Mouse (Mus musculus) retina, adult 2 months (tissue): ENCODE results near the gene Slc25a12.

Experiments used
- DNase-seq: peaks from one replicate; pipeline ENCODE4 v3.0.0-alpha.2; 2012; ENCODE audit warnings: low read depth, low spot score

Gene Slc25a12

DNA sequence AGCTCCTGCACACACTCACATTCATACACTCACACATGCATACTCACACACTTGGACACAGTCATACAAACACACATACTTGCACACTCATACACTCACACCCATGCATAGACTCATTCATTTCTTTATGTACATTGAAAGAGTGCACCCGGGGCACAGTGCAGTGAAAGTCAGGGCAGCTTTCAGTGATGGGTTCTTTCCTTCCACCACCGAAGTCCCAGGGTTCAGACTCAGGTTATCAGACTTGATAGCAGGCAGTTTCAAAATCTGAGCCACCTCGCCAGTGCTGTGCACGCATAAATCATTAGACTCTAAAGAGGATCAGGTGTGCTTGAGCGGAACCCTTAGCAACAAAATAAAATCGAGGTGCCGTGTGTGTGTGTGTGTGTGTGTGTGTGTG lies 17.4 kb downstream of the Slc25a12 start:
- DNase-seq: no peak

DNA sequence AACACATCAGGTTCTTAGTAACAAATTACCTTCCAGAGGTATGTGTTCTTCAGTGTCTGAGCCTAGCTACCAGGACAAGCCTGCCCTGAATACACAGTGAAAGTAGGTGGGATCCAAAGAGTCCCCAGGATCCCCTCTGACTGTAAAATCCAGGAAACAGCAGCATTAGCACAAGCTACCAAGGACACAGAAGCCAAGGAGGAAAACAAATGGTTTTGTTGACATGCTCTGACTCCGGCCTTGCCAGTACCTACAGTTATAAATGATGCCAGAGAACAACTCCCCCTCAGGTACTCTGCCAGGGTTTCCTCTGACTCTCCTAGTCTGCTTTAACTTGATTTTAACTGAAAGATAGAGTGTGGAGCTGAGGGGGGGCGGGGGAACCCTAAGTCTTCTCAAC lies 18.0 kb downstream of the Slc25a12 start:
- DNase-seq: no peak

DNA sequence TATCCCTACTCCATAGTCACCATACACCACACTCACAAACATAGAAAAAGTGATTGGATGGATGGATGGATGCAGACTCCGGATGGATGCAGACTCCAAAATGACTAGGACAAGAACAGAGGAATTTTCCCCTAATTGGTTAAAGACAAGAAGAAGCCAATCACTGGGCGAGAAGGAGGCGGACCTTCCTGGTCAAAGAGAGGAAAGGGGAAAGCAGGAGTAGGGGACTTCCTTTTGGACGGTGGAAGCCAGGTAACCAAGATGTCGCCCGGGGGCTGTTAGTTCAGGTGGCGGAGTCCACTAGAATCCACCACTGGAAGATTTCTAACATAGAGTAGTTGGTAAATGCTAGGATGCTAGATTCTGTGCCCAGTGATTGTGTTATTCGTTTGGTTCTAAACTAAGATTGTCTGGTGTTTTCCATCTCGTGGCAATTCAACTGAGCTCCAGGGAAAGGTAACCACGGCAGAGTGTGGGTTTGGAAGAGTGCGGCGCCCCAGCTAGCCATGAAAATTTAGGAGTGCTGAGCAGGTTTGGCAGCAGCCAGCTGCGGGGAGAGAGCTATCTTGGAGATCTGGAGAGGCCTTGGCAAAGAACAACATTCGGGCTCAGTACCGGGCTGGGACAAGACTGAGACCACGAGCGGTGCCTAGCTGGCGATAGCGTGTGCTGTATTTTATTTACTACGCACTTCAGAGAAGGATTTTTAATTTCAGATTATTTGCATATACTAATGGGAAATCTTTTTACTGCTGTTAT lies 19.6 kb downstream of the Slc25a12 start:
- no peak for DNase-seq

DNA sequence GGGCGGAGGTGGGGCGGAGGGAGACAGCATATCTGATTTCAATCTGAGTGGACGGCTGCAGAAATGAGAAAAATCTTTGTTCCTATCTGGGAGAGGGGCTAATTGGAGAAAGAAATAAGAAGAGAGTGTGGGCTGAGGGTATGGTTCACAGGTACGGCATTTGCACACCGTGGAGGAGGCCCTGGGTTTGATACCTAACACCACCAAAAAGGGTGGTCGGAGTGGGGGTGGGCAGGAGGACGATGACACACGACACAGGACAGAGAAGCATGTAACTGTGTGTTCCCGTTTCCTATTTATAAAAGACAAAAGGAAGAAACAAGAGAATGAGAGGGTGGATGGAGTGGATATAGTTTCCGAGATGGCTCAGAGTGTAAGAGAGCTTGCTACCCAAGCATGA lies 20.4 kb downstream of the Slc25a12 start:
- DNase-seq: no peak

DNA sequence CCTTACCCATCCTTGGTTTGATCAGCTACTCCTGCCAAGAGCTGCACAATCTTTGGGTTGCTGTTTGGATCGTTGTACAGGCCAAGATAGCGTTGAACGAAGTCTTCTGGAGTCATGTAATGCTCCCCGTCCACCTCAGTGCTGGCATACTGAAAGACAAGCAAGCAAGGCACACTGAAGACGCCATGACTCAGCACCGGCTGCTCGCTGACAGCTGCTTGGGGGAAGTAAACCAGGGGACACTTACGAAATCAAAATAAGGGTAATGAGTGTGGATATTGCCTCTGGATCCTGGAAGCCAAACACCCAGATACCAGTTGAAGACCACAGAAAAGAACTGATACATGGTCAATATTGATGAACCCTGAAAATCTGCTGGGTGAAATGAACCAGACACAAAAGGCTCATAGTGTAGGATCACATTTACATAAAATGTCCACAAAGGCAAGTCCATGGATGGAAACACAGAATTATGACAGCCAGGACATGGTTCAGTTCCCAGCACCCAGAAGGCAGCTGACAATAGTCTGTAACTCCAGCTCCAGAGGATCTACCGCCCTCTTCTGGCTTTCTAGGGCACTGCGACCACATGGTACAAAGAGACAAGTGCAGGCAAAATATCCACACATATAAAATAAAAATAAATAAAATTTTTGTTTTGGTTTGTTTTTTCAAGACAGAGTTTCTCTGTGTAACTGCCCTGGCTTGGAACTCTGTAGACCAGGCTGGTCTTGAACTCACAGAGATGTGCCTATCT lies 23.5 kb downstream of the Slc25a12 start:
- DNase-seq: no peak

DNA sequence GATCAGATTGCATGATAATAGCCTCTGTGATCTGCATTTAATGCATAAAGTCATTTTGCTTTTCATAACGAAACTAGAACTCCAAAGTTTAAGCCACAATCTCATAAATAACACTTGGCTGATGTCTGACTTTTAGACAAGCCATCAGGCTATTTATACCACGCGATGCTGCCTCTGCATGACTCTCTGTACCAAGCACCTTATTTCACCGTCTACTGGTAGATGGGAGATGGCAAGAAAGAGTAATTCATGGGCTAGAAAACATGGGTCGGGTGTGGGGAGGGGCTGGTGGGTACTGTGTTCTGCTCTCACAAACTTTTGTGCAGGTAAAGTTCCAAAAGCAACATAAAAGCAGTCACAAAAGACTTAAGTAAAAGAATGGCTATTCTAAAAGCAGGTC lies 27.4 kb downstream of the Slc25a12 start:
- DNase-seq: no peak

DNA sequence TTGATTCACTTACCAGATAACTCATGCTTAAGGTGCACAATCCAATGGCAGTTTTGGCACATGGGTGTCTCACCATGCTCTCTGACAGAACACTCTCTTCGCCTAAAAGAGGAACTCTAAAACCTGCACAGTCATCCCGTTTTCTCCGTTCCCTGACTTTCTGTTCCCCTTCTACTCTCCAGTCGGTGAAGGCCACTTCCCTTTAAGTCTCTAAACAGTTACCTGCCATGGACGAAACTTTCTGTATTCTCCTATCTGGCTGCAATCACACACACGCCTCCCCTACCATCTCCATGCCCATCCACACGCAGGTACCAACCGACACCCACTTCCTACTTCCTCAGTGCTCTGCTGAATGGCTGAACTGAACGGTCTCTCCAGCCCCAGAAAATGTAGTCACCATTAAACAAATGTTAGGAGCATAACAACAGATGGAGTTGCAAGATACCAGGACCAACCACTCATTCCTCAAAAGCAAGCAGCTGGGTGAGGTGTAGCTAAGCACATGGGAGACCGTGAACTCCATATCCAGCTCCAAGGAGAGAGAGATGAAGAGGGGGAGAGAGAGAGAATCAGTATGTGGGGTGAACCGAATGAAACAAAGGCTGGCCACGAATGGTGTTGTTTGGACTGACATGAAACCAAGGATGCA lies 29.3 kb downstream of the Slc25a12 start:
- DNase-seq: no peak

DNA sequence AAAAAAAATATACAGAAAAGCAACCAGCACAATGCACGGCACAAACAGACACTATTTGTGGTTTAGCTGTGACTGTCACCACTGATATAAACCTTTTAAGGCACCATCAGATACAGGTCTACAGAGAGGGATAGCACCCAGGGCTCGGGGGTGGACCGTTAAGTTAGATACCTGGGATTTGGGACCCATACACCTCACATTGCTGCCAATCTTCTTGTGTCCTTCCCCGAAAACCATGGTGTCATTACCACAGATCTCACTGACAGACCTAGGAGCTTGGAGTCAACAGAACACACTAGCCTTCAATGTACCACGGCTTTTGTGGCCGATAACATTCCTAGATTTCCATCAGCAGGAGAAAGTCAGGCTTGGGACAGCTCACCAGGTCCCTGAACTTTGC lies 30.9 kb downstream of the Slc25a12 start:
- no peak for DNase-seq

DNA sequence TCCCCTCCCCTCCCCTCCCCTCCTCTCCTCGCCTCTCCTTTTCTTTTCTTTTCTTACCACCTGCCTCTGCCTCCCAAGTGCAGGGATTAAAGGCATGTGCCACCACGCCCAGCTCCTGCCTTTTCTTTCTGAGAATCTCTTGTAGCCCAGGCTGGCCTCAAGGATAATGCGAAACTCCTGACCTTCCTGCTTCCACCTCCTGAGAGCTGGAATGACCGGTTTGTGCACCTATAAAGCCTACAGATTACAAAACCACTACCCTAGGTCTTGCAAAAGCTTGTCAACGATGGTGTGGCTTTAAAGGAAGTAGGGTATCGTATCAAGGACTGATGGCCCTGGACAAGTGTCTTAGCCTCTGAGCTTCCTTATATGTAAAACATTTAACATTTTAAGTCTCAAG lies 31.3 kb downstream of the Slc25a12 start:
- DNase-seq: no peak

DNA sequence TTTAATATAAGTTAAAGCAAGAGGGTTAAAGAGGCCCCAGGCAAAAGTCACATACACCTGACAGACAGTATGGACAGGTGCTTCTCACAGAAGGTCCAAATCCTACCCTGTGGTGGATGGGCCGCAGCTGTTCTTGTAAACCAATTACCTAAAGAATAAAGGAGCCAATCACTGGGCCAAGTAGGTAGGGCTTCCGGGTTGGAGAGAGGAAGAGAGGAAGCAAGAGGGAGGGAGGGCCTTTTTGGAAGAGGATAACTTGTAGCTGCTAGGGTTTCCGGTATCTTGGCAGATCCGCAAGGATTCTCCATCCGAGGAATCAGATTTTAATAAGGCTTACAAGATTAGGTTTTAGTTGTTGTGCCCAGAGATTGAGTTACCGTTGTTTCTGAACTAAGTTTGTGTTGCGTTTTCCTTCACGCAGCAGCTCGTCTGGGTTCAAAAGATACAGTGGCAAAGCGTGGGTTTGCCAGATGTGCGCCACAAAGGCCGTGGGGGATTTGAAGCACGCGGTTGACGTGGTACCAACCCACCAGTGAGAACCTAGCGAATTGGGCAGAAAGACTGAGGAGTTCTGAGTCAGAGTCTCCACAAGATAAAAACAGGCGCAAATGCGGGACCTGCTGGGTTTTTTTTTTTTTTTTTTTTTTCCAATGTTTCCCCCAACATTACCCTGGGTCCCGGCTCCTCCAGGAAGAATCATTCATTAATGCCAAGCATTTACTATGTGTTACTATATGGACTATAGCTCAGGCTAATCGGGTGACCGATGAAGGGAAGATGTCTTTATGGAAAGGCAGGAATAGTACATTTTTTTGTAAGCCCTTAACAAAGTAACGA lies 33.3 kb downstream of the Slc25a12 start:
- DNase-seq: no peak

DNA sequence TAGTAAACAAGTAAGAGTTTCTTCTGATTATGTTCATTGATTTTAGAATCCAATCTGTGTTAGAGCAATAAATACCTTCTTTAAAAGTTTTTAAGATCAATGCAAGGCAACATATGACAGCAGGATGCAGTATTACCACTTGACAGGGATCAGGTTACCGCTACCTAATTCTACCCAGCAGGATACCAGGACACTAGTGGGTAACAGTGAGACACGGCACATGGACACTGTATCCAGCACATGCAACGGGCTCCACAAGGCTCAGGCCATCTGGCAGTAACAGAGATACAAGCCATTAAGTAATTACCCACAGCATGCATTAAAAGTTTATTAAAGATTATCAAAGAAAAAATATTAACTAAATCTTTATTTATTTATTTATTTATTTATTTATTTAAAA lies 37.8 kb downstream of the Slc25a12 start:
- DNase-seq: no peak

DNA sequence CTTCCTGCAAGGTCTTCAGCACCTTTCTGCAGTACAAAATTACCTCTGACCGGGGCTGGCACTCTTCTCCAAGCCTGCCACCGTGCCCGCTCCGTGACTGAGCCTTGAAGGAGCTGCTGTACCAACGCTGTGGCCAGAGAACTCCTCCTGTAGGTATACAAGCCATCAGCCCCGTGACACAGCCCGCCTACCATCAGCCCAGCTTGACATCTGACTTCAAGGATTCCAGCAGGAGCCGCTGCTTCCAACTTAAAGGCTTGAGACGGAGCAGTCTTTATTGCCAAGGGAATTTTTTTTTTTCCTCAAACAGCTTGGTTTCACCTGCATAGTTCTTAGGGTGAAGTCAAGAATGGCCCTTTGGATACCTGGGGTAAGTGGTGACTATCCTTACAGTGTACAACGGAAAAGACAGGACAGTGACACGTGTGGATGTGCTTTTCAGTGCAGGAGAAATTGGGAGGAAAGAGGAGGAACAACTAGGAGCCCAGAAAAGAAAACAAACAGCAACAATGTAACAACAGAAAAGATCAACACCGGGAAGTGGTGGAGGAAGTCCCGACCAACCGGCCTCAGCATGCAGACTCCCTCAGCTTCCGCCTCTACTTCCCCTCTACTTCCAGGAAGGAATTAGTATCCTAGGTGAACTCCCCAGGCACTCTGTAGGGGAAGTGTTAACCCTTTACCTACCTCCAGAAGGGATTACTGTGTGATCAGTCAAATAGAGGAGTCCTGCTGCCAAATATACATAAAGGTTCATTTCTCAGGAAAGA lies 39.0 kb downstream of the Slc25a12 start:
- no peak for DNase-seq

DNA sequence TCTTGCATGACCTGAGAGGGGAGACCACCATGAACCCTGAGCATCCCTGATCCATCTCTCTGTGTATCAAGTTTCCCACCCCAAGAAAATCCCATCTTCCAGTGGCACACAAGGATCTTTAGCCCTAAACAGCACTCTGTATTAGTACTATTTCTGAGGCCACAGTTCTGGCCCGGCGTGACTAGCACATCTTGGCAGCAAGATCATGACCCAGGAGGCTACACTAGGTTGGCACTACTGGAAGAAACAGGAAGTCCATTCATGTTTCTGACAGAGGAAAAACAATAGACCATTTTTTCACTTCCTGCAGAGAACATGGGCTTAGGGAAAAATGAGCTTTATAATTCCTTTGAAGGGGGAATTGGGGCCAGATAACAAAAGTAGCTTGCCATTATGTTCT lies 39.8 kb downstream of the Slc25a12 start:
- no peak for DNase-seq

DNA sequence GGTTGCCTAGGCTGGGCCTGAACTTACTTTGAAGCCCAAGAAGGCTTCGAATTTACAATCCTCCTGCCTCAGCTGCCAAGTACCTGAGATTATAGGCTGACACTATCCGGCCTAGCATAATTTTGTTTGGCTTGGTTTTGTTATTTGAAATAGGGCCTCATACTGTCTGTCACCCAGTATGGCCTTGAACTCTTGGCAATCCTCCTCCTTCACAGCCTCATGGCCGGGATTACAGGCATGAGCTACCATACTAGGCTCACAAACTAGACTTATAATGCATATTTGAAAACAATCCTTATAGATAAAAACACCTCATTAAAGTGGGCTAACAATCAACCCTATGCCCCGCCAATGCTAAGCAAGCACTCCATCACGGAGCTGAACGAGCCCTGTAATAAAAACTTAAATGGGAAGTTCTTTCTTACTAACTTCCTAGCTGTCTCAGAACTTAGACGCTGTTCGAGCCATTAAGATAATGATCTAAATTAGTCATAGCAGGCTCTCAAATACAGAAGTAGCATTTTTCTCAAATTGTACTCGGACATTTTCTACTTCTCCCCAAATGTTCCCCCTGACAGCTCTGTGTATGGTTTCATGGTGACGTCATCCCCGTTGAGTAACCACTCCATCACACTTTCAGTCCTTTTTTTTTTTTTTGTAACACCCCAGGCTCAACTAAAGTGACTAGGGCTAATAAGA lies 40.6 kb downstream of the Slc25a12 start:
- DNase-seq: no peak

DNA sequence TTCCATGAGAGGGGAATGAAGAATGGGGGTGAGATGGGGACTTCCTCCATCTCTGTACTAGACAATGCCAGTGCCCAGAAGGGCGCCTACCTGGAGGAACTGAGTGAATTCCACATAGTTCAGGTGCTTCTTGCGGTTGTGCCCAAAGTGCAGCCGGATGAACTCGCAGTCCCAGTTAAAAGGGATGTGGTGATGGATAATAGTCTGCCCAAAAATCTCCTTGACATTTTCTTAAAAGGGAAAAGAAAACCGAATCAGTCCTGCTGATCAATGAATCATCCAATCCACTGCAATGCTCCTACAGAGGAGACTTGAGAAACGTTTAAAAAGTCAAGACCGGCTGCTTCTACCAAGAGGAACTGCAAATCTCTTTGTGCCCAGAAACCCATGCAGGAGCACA lies 43.7 kb downstream of the Slc25a12 start:
- DNase-seq: no peak

DNA sequence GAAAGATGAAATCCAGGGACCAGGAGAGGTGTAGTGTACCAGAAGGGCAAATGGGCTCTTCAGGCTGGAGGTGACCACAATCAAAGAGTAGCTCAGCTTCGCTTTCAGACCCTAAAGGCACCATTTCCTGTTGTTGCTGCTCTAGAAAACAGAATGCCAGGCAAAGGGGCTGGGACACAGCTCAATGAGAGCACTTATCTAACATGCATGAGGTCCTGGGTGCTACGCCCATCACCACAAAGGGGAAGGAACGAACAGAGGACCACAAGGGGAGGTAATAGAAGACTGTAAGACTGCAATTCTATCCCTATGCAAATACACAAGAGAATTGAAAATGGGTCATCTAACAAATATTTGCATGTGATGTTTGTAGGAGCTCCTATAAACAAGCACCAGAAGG lies 46.1 kb downstream of the Slc25a12 start:
- DNase-seq: no peak

DNA sequence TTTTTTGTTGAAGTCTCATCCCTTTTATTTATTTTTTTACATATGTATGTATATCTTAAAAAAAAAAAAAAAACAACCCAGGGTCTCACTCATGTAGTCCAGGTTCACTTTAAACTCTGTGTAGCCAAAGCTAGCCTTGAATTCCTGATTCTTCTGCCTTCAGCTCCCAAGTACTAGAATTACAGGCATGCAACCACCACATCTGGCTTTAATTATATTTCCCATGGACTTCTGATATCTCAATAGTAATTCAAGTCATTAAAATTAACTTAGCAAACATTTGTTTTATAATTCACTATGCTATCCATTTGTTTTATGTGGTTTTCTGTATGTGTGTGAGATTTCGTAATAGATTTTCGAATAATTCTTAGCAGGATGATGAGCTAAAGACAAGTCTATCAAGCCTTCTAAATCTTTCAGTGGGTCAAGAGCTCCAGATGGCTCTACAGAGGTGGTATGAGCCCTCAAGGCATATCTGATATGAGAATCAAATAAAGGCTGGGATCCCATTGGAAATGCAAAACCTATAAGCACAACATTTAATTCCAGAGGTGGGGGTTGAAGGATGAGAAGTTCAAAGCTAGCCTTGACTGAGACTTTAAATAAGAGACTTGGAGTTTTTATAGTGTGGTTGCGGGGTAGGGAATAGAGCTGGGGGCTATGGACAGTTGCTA lies 51.3 kb downstream of the Slc25a12 start:
- no peak for DNase-seq

DNA sequence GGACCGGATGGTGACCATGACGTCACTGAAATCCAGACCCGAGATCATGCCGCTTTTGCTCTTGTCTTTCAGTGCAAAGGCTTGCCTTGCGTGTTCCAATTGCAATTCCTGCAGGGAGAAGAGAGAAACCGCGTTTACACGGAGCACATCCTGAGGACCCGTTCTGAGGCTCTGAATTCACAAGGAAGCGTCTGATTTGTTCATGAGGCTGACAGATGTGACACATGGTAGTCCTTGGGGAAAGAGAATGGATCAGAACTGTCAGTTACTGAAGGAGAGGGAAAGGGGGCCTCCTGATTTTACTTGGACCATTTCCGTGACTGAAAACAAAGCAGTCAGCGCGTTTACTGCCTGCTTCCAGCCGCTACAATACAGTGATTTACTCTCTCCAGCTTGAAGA lies 52.5 kb downstream of the Slc25a12 start:
- no peak for DNase-seq

DNA sequence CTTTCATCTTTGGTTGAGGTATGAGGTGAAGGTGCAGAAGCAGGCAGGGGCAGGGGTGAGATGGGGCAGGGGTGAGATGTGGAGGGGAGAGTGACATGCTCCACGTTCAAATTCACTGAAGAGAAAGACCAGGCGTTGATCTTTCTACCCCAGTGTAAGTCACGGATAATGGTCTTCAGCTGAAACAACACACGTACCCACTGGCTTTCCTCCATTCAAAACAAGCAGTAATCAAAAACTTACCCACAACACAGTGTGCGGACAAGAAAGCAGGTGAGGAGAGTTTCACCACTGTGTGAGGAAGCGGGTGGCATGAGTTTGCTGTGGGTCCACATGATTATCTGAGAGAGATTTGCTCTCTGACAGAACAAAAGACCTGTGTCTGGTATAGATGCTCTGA lies 53.5 kb downstream of the Slc25a12 start:
- DNase-seq: no peak

DNA sequence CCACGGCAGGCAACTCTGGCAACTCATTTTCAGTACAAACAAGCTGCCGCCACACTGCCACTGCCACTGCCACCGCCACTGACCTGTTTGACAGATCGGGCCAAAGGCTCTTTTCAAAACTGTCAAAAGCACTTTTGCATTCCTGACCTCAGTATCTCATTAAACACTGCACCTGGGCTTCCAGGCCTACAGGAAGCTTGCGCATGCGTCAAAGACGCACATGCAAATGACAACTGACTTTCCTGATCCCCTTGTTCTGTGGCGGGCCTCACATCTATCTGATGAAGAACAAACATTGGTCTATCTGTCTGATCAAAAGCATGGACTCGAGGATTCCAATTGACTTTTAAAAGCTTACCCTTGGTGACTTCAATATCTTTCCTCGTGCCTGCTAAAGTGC lies 55.5 kb downstream of the Slc25a12 start:
- DNase-seq: no peak
